Mouse (Mus musculus) kidney, adult 18-20 months (tissue): ENCODE data around the gene Akr1cl.

ENCODE experiments used
- DNase-seq: peaks from one replicate; pipeline ENCODE4 v3.0.0; 2021

Akr1cl gene

GRCm38 (mm10) chr1:64986120-64986519, 46.4 kb downstream of the Akr1cl start:
- peak; percentile 50 for DNase-seq

GRCm38 (mm10) chr1:64983247-64983646, 49.3 kb downstream of the Akr1cl start:
- no peak for DNase-seq

DNA sequence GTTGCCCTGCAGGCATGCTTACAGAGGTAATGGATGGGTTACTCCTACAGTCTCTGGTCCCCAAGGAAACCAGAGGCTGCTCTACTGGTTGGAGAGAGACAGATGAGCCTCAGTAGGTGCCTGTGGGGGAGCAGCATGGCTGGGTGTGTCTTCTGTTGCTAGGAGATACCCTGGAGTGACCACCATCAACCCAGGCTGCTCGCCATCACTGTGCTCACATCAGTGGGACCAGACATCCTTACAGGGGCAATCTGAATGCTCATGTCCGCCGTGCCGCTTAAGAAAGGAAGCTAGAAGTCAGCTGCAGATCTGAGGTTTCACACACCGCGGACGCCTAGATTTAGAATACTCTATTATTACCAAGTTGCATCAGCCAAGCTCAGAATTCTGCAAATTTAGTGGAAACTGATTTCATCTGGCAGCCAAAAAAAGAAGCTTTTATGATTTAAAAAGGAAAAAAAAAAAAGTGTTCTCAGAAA, 54.2 kb downstream of the Akr1cl start:
- no peak for DNase-seq

GRCm38 (mm10) chr1:64975346-64975745, 57.2 kb downstream of the Akr1cl start:
- DNase-seq = no peak

GRCm38 (mm10) chr1:64970685-64971084, 61.9 kb downstream of the Akr1cl start:
- no peak for DNase-seq
